Comparison of ENCODE assay signal across 9 mouse cellular contexts in genomic region chr7:143006097-143006755, GRCm38 (mm10). TPM values are rescaled to one million over a fixed set of nuclear protein-coding genes. Genes with fewer than 3 reads are reported as not detected.
DNase-seq lines count a peak whose midpoint lies in the region; ATAC-seq and TF ChIP-seq lines count a peak whose summit lies in the region.
"Had no signal": no experiment of that assay in that cellular context is flagged by ENCODE, and none has a peak within 500 bp of the region (broad histone marks: within the 10 kb centered on the region; RNA-seq: fewer than 3 reads in every experiment).

No protein-coding gene starts in this region.

- no peak overlapping the region; the same call in 1 of the 2 replicates for H3K4me2 ChIP-seq in heart, embryonic 16.5 days (ENCODE audit: low read depth, low read length)
- no peak overlapping the region for H3K4me2 ChIP-seq in intestine, embryonic 16.5 days (ENCODE audit: low read depth, low read length)
- H3K4me2 ChIP-seq in hindbrain, postnatal 0 days (ENCODE audit: low read depth, low read length) = no peak overlapping the region
- no peak overlapping the region for H3K4me2 ChIP-seq in neural tube, embryonic 15.5 days

- no peak for DNase-seq in heart, postnatal 10 days
- peak; percentile 89 for DNase-seq in MEL-GATA-1-ER (ENCODE audit: extremely low read depth, low read depth)
- no peak for DNase-seq in spleen, adult 2 months (ENCODE audit: low read depth in 1 of 2, low spot score in 2 of 2)
- no peak for DNase-seq in hindbrain, postnatal 0 days (ENCODE audit: low spot score)
- DNase-seq in retina, embryonic 14.5 days (ENCODE audit: low spot score) = no peak
- DNase-seq: midbrain, embryonic 14.5 days had no signal

- intact Hi-C loops in heart, postnatal 10 days (cut with DNase I) = loop anchor here (2.0 to 5.0 kb wide), 3 partner anchors 111 to 461 kb away; no protein-coding TSS in a partner anchor

- H3K4me1 ChIP-seq in heart, embryonic 16.5 days (ENCODE audit: control insufficient read depth, insufficient read depth, low read length) = peaks cover 48% of the 10 kb centered on the region
- H3K4me1 ChIP-seq in intestine, embryonic 16.5 days (ENCODE audit: control insufficient read depth, insufficient read depth, low read length) = peaks cover 36% of the 10 kb centered on the region
- peaks cover 47% of the 10 kb centered on the region for H3K4me1 ChIP-seq in spleen, adult 2 months (ENCODE audit: control insufficient read depth, insufficient read depth, insufficient read length)
- H3K4me1 ChIP-seq in hindbrain, postnatal 0 days (ENCODE audit: insufficient read depth, low read length) = peaks cover 10% of the 10 kb centered on the region; the same call in 1 of the 2 replicates
- H3K4me1 ChIP-seq in neural tube, embryonic 15.5 days = peaks cover 27% of the 10 kb centered on the region

- no peak for TF ChIP-seq POLR2A in spleen, adult 2 months (IDR thresholded peaks at IDR 0.05; ENCODE audit: low read depth, low read length)

- 76% methylated on average over 2 of the region's 2 CpGs for WGBS in heart, embryonic 16.5 days
- WGBS in intestine, embryonic 16.5 days = 79% methylated on average over 2 of the region's 2 CpGs
- WGBS in spleen, adult 2 months = 19% methylated on average over 2 of the region's 2 CpGs
- 91% methylated on average over 2 of the region's 2 CpGs for WGBS in hindbrain, postnatal 0 days
- 89% methylated on average over 2 of the region's 2 CpGs for WGBS in neural tube, embryonic 15.5 days

- H3K27me3 ChIP-seq in heart, embryonic 16.5 days (ENCODE audit: control insufficient read depth, insufficient read depth, low read length) = no peaks in the 10 kb centered on the region
- no peaks in the 10 kb centered on the region; the same call in 1 of the 2 replicates for H3K27me3 ChIP-seq in intestine, embryonic 16.5 days (replicated peaks; ENCODE audit: control insufficient read depth, insufficient read depth, low read length)
- no peaks in the 10 kb centered on the region for H3K27me3 ChIP-seq in spleen, adult 2 months (ENCODE audit: control insufficient read depth, insufficient read depth, low read length)
- H3K27me3 ChIP-seq in hindbrain, postnatal 0 days (ENCODE audit: insufficient read depth, low read length) = no peaks in the 10 kb centered on the region
- H3K27me3 ChIP-seq in neural tube, embryonic 15.5 days (replicated peaks) = no peaks in the 10 kb centered on the region

- no peak for ATAC-seq in heart, embryonic 16.5 days (replicated peaks; ENCODE audit: extremely low read depth, insufficient read depth, low FRiP score)
- ATAC-seq in intestine, embryonic 16.5 days = peak; percentile 49; the same call in 1 of the 2 replicates
- ATAC-seq in hindbrain, postnatal 0 days = no peak
- ATAC-seq in neural tube, embryonic 15.5 days (ENCODE audit: low FRiP score) = no peak

- H3K27ac ChIP-seq in heart, embryonic 16.5 days (ENCODE audit: low read length) = no peak overlapping the region; the same call in 1 of the 2 replicates
- no peak overlapping the region for H3K27ac ChIP-seq in intestine, embryonic 16.5 days (ENCODE audit: low read length)
- peak overlapping the region; percentile 95 for H3K27ac ChIP-seq in spleen, adult 2 months (ENCODE audit: insufficient read depth, low read length)
- H3K27ac ChIP-seq in hindbrain, postnatal 0 days = no peak overlapping the region
- H3K27ac ChIP-seq in neural tube, embryonic 15.5 days (replicated peaks) = no peak overlapping the region

- H3K9ac ChIP-seq in heart, embryonic 16.5 days (ENCODE audit: low read length) = peak overlapping the region; percentile 30
- H3K9ac ChIP-seq in intestine, embryonic 16.5 days (ENCODE audit: low read depth, low read length) = peak overlapping the region; percentile 18; the same call in 1 of the 2 replicates
- H3K9ac ChIP-seq in hindbrain, postnatal 0 days (replicated peaks; ENCODE audit: low read length) = no peak overlapping the region
- H3K9ac ChIP-seq in neural tube, embryonic 15.5 days (replicated peaks) = no peak overlapping the region

- no peaks in the 10 kb centered on the region for H3K36me3 ChIP-seq in heart, embryonic 16.5 days (ENCODE audit: control insufficient read depth, insufficient read depth)
- no peaks in the 10 kb centered on the region for H3K36me3 ChIP-seq in intestine, embryonic 16.5 days (ENCODE audit: control insufficient read depth, insufficient read depth, low read length)
- H3K36me3 ChIP-seq in spleen, adult 2 months (ENCODE audit: control insufficient read depth, insufficient read depth, low read length) = peaks cover 5% of the 10 kb centered on the region
- no peaks in the 10 kb centered on the region for H3K36me3 ChIP-seq in hindbrain, postnatal 0 days (ENCODE audit: insufficient read depth, low read length)
- no peaks in the 10 kb centered on the region for H3K36me3 ChIP-seq in neural tube, embryonic 15.5 days

- TF ChIP-seq CTCF in spleen, adult 2 months (IDR thresholded peaks at IDR 0.05; ENCODE audit: extremely low read depth, insufficient read depth, insufficient read length, insufficient replicate concordance) = no peak
- no peak for TF ChIP-seq CTCF in hindbrain, postnatal 0 days (IDR thresholded peaks at IDR 0.05; ENCODE audit: low read depth)

- no peak overlapping the region for H3K4me3 ChIP-seq in heart, embryonic 16.5 days (ENCODE audit: low read length)
- no peak overlapping the region for H3K4me3 ChIP-seq in intestine, embryonic 16.5 days (ENCODE audit: low read length)
- peak overlapping the region; percentile 60 for H3K4me3 ChIP-seq in spleen, adult 2 months (ENCODE audit: extremely low read depth, insufficient read depth, insufficient read length)
- H3K4me3 ChIP-seq in hindbrain, postnatal 0 days (ENCODE audit: low read length) = no peak overlapping the region
- no peak overlapping the region for H3K4me3 ChIP-seq in neural tube, embryonic 15.5 days (replicated peaks)

- no peaks in the 10 kb centered on the region for H3K9me3 ChIP-seq in heart, embryonic 16.5 days (replicated peaks; ENCODE audit: control insufficient read depth, low read length)
- H3K9me3 ChIP-seq in intestine, embryonic 16.5 days (ENCODE audit: control insufficient read depth, low read length) = no peaks in the 10 kb centered on the region
- H3K9me3 ChIP-seq in hindbrain, postnatal 0 days (ENCODE audit: low read length) = no peaks in the 10 kb centered on the region
- no peaks in the 10 kb centered on the region for H3K9me3 ChIP-seq in neural tube, embryonic 15.5 days (replicated peaks)

RNA-seq across cellular contexts. Expression of gene Tspan32, which starts 1.4 kb away (rescaled TPM):
- polyA plus RNA-seq in heart, embryonic 16.5 days (2015; fragmentation: Nextera tagmentation; extraction: Ambion mirVana) = 2.5 and 2.9 TPM in 2 replicates
- total RNA-seq in heart, postnatal 10 days (2021) = 1 to 10 TPM in 1 of 2 experiments, under 1 TPM in 1; 0.81 to 1.2 TPM
- polyA plus RNA-seq in intestine, embryonic 16.5 days (2015; fragmentation: Nextera tagmentation; extraction: Ambion mirVana) = 2.4 and 3.1 TPM in 2 replicates
- 82.8 and 89.4 TPM in 2 replicates for polyA plus RNA-seq in spleen, adult 2 months (2012; rRNA removed)
- 0.16 and 0.29 TPM in 2 replicates for total RNA-seq in hindbrain, postnatal 0 days (2014; rRNA removed)
- 0.40 and 0.71 TPM in 2 replicates for polyA plus RNA-seq in hindbrain, postnatal 0 days (2015; fragmentation: Nextera tagmentation; extraction: Ambion mirVana)
- 0.51 and 1.4 TPM in 2 replicates for polyA plus RNA-seq in neural tube, embryonic 15.5 days (2015; fragmentation: Nextera tagmentation; extraction: Ambion mirVana)

RNA-seq across cellular contexts. Expression of gene Ascl2, which starts 37.2 kb away (rescaled TPM):
- 0.80 and 0.91 TPM in 2 replicates for polyA plus RNA-seq in heart, embryonic 16.5 days (2015; fragmentation: Nextera tagmentation; extraction: Ambion mirVana)
- not detected for total RNA-seq in heart, postnatal 10 days (2021)
- polyA plus RNA-seq in intestine, embryonic 16.5 days (2015; fragmentation: Nextera tagmentation; extraction: Ambion mirVana) = 11.4 and 12.7 TPM in 2 replicates
- polyA plus RNA-seq in spleen, adult 2 months (2012; rRNA removed) = 0.27 and 0.45 TPM in 2 replicates
- 2.9 TPM in 1 of 2 replicates, not detected in the other for total RNA-seq in hindbrain, postnatal 0 days (2014; rRNA removed)
- polyA plus RNA-seq in hindbrain, postnatal 0 days (2015; fragmentation: Nextera tagmentation; extraction: Ambion mirVana) = 0.69 and 1.1 TPM in 2 replicates
- 0.58 and 1.5 TPM in 2 replicates for polyA plus RNA-seq in neural tube, embryonic 15.5 days (2015; fragmentation: Nextera tagmentation; extraction: Ambion mirVana)

RNA-seq across cellular contexts. Expression of gene Cd81, which starts 46.3 kb away (rescaled TPM):
- 878 and 900 TPM in 2 replicates for polyA plus RNA-seq in heart, embryonic 16.5 days (2015; fragmentation: Nextera tagmentation; extraction: Ambion mirVana)
- 100 to 1,000 TPM; 630 to 639 TPM for total RNA-seq in heart, postnatal 10 days (2021)
- 391 and 421 TPM in 2 replicates for polyA plus RNA-seq in intestine, embryonic 16.5 days (2015; fragmentation: Nextera tagmentation; extraction: Ambion mirVana)
- 300 and 352 TPM in 2 replicates for polyA plus RNA-seq in spleen, adult 2 months (2012; rRNA removed)
- total RNA-seq in hindbrain, postnatal 0 days (2014; rRNA removed) = 758 and 776 TPM in 2 replicates
- polyA plus RNA-seq in hindbrain, postnatal 0 days (2015; fragmentation: Nextera tagmentation; extraction: Ambion mirVana) = 708 and 751 TPM in 2 replicates
- polyA plus RNA-seq in neural tube, embryonic 15.5 days (2015; fragmentation: Nextera tagmentation; extraction: Ambion mirVana) = 493 and 522 TPM in 2 replicates

Comparison
In these comparisons a context has a peak if more than half of its experiments do, and no peak if none do; other contexts are left out.
1. H3K9ac ChIP-seq: peak in heart, embryonic 16.5 days (single experiment) and intestine, embryonic 16.5 days (single experiment); none in hindbrain, postnatal 0 days (single experiment) and neural tube, embryonic 15.5 days (single experiment).
2. RNA of gene Tspan32, which starts 1.4 kb away (polyA plus RNA-seq): 82.8 to 89.4 TPM in spleen, adult 2 months; 2.4 to 3.1 TPM in intestine, embryonic 16.5 days, 2.5 to 2.9 TPM in heart, embryonic 16.5 days, 0.51 to 1.4 TPM in neural tube, embryonic 15.5 days and 0.40 to 0.71 TPM in hindbrain, postnatal 0 days; every median in the first group is over 10 times any median in the second.